Mouse (Mus musculus) midbrain, postnatal 0 days (tissue): Measurements from ENCODE around the gene Gm20807. TPM values are rescaled to one million over a fixed set of nuclear protein-coding genes. Genes with fewer than 3 reads are reported as not detected.
"Not testable (repeated sequence)": the region's sequence is repeated elsewhere in the genome, so short reads cannot be mapped to it uniquely, and the experiment has no call there.

Experiments
- ATAC-seq: fragments of 200-750 bp; cut with Nextera tagmentation; 2 replicates; pipeline ENCODE4 v1.8.0; 2017; ENCODE audit warnings: moderate number of reproducible peaks, mild to moderate bottlenecking, moderate TSS enrichment, moderate library complexity; ENCODE audit not compliant: low FRiP score
- DNase-seq: peaks from one replicate; pipeline ENCODE4 v3.0.0-alpha.2; 2015; ENCODE audit warnings: low spot score
- H3K27ac ChIP-seq: fragments of 300-500 bp; sonication (generic); 2 replicates; pipeline ENCODE4 v1.5.1; 2014; ENCODE audit warnings: low read depth, mild to moderate bottlenecking, low read length, mixed read lengths
- H3K27me3 ChIP-seq: fragments of 300-500 bp; sonication (generic); 2 replicates; pipeline ENCODE4 v1.6.1; 2014; ENCODE audit warnings: low read length, control low read depth, mixed read lengths; ENCODE audit not compliant: insufficient read depth
- H3K36me3 ChIP-seq: fragments of 300-500 bp; sonication (generic); 2 replicates; pipeline ENCODE4 v1.6.1; 2014; ENCODE audit warnings: low read length, control low read depth, mixed read lengths; ENCODE audit not compliant: insufficient read depth
- H3K4me1 ChIP-seq: fragments of 300-500 bp; sonication (generic); 2 replicates; pipeline ENCODE4 v1.6.1; 2014; ENCODE audit warnings: mild to moderate bottlenecking, control low read depth, antibody characterized with exemption, low read length, mixed read lengths; ENCODE audit not compliant: insufficient read depth
- H3K4me2 ChIP-seq: fragments of 300-500 bp; sonication (generic); 2 replicates; pipeline ENCODE4 v1.6.1; 2014; ENCODE audit warnings: low read depth, mild to moderate bottlenecking, low read length, mixed read lengths; ENCODE audit not compliant: poor library complexity, severe bottlenecking
- H3K4me3 ChIP-seq: fragments of 300-500 bp; sonication (generic); 2 replicates; pipeline ENCODE4 v1.5.1; 2014; ENCODE audit warnings: low read depth, mild to moderate bottlenecking, low read length, moderate library complexity
- H3K9ac ChIP-seq: fragments of 300-500 bp; sonication (generic); replicated peaks from 2 replicates; pipeline ENCODE4 v1.6.1; 2014; ENCODE audit warnings: mild to moderate bottlenecking, low read length, moderate library complexity, mixed read lengths; ENCODE audit not compliant: poor library complexity, severe bottlenecking
- H3K9me3 ChIP-seq: fragments of 300-500 bp; sonication (generic); 2 replicates; pipeline ENCODE4 v1.6.1; 2016; ENCODE audit warnings: low read length, control low read depth
- polyA plus RNA-seq: library from polyadenylated mRNA; unstranded; fragments of >200 nt; fragmentation: Nextera tagmentation; extraction: Ambion mirVana; gene quantifications from 2 replicates; pipeline ENCODE4 v1.2.1, GENCODE M21; 2015
- total RNA-seq: library from RNA; depleted of rRNA; stranded (reverse); fragments of >200 nt; gene quantifications from 2 replicates; pipeline ENCODE4 v1.2.3, GENCODE M21; 2014; rRNA removed

The Gm20807 gene
- total RNA-seq (not detected in 2 replicates), polyA plus RNA-seq (not detected in 2 replicates)

GRCm38 (mm10) chrY:13042591-13042990 is at the start of gene Gm20807:
TSS of gene Gm20807 (plus strand) at chrY:13042891.
- H3K4me2 ChIP-seq, H3K4me1 ChIP-seq, H3K27ac ChIP-seq, H3K9me3 ChIP-seq, H3K9ac ChIP-seq, H3K4me3 ChIP-seq, H3K36me3 ChIP-seq, ATAC-seq, H3K27me3 ChIP-seq, DNase-seq: not testable (repeated sequence)

Other genes starting within 250 kb of the Gm20807 start
- not detected in 2 replicates for gene Gm21891, start 90.6 kb downstream of the Gm20807 start, total RNA-seq
- not detected in 2 replicates for gene Gm21891, start 90.6 kb downstream of the Gm20807 start, polyA plus RNA-seq
- gene Gm21425, start 119.1 kb downstream of the Gm20807 start, total RNA-seq = not detected in 2 replicates
- not detected in 2 replicates for gene Gm21425, start 119.1 kb downstream of the Gm20807 start, polyA plus RNA-seq
- not detected in 2 replicates for gene Gm21828, start 181.0 kb downstream of the Gm20807 start, total RNA-seq
- not detected in 2 replicates for gene Gm21828, start 181.0 kb downstream of the Gm20807 start, polyA plus RNA-seq
- gene Gm21440, start 209.5 kb downstream of the Gm20807 start, total RNA-seq = not detected in 2 replicates
- not detected in 2 replicates for gene Gm21440, start 209.5 kb downstream of the Gm20807 start, polyA plus RNA-seq
- not detected in 2 replicates for gene Gm21454, start 209.6 kb downstream of the Gm20807 start, total RNA-seq
- gene Gm21454, start 209.6 kb downstream of the Gm20807 start, polyA plus RNA-seq = not detected in 2 replicates